Mouse (Mus musculus) liver, embryonic 13.5 days (tissue): ENCODE measurements around the gene Rpl9-ps1. TPM values are rescaled to one million over a fixed set of nuclear protein-coding genes. Genes with fewer than 3 reads are reported as not detected.

Source experiments
- ATAC-seq: fragments of 200-750 bp; cut with Nextera tagmentation; 2 replicates; pipeline ENCODE4 v1.8.0; 2017; ENCODE audit warnings: low read depth, mild to moderate bottlenecking, moderate number of reproducible peaks, moderate library complexity
- DNase-seq: peaks from one replicate; pipeline ENCODE4 v3.0.0; 2022
- H3K27ac ChIP-seq: fragments of 300-500 bp; sonication (generic); 2 replicates; pipeline ENCODE4 v1.5.1; 2015; ENCODE audit warnings: moderate library complexity, mild to moderate bottlenecking, inconsistent platforms
- H3K27me3 ChIP-seq: fragments of 300-500 bp; sonication (generic); 2 replicates; pipeline ENCODE4 v1.6.1; 2015; ENCODE audit warnings: mild to moderate bottlenecking, inconsistent platforms
- H3K36me3 ChIP-seq: fragments of 300-500 bp; sonication (generic); 2 replicates; pipeline ENCODE4 v1.6.1; 2015; ENCODE audit warnings: mild to moderate bottlenecking, inconsistent platforms
- H3K4me1 ChIP-seq: fragments of 300-500 bp; sonication (generic); replicated peaks from 2 replicates; pipeline ENCODE4 v1.6.1; 2015; ENCODE audit warnings: inconsistent platforms
- H3K4me2 ChIP-seq: fragments of 300-500 bp; sonication (generic); 2 replicates; pipeline ENCODE4 v1.6.1; 2015; ENCODE audit warnings: inconsistent platforms, mild to moderate bottlenecking, moderate library complexity
- H3K4me3 ChIP-seq: fragments of 300-500 bp; sonication (generic); replicated peaks from 2 replicates; pipeline ENCODE4 v1.5.1; 2015; ENCODE audit warnings: mild to moderate bottlenecking, inconsistent platforms
- H3K9ac ChIP-seq: fragments of 300-500 bp; sonication (generic); 2 replicates; pipeline ENCODE4 v1.6.1; 2015; ENCODE audit warnings: mild to moderate bottlenecking, inconsistent platforms
- H3K9me3 ChIP-seq: fragments of 300-500 bp; sonication (generic); replicated peaks from 2 replicates; pipeline ENCODE4 v1.6.1; 2016; ENCODE audit warnings: inconsistent platforms
- WGBS: fragments of 180-500 bp; shearing (Covaris S2); methylation state at CpG from one replicate; pipeline ENCODE4 v1.1.7; 2015; ENCODE audit not compliant: insufficient replicate concordance; 5-methylcytosine and 5-hydroxymethylcytosine counted together
- polyA plus RNA-seq: library from polyadenylated mRNA; unstranded; fragments of >200 nt; fragmentation: Nextera tagmentation; extraction: Ambion mirVana; gene quantifications from 2 replicates; pipeline ENCODE4 v1.2.1, GENCODE M21; 2015

Rpl9-ps1 gene
- polyA plus RNA-seq = not detected in 2 replicates

DNA sequence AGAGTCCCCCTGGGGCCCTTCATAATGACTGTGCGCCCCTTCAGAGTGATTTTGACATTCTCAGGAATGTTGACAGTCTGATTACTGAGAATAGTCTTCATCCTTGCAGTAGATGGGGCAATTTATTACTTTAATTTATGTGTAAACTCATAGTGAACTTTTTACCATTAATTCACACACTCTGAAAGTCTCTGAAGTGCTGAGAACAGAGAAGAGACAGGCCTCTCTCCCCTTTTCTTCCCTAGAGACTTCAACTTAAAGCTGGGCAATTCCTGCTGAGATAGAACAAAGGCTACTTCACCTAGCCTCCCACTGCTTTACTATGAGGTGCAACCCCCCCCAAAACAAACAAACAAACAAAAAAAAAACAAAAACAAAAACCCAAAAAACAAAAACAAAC is at the start of gene Rpl9-ps1:
TSS of gene Rpl9-ps1 (minus strand) at position 101 of the 400 bp plus-strand sequence.
- H3K27me3 ChIP-seq = no peaks in the 10 kb centered on the region
- ATAC-seq (no peak), DNase-seq (no peak)
- no peak within 1 kb of the TSS for H3K9ac ChIP-seq
- no peaks in the 10 kb centered on the region for H3K9me3 ChIP-seq
- no peaks in the 10 kb centered on the region for H3K4me1 ChIP-seq
- H3K27ac ChIP-seq = no peak within 1 kb of the TSS
- 53% methylated on average over 1 of the region's 1 CpGs for WGBS
- H3K36me3 ChIP-seq = no peaks in the 10 kb centered on the region
- no peak within 1 kb of the TSS for H3K4me3 ChIP-seq
- no peak within 1 kb of the TSS for H3K4me2 ChIP-seq

DNA sequence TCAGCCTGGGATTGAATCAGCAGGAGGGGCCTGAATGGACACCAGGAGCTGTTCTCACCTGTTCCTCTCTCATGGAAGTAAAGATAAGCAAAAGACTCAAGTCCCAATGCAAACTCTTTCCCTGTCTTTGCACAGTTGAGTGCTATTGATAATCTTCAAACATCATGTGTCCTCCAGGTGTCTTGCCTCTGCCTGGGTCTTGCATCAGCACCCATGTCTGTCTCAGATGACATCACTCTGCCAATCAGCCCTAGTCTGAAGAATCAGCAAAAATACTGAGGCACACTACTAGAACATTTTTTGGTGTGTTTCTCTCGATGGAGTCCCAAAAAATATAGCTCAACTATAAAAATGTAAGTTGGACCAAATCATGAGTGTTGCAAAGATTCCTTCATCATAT is 46.6 kb upstream of the Rpl9-ps1 start:
- Histone ChIP-seq H3K9me3 (no peaks in the 10 kb centered on the region), H3K4me3 (no peak overlapping the region), H3K4me1 (no peaks in the 10 kb centered on the region), H3K27me3 (no peaks in the 10 kb centered on the region), H3K27ac (no peak overlapping the region), H3K4me2 (no peak overlapping the region), H3K9ac (no peak overlapping the region), H3K36me3 (no peaks in the 10 kb centered on the region)
- WGBS = 29% methylated on average over 1 of the region's 1 CpGs
- ATAC-seq (no peak), DNase-seq (no peak)

DNA sequence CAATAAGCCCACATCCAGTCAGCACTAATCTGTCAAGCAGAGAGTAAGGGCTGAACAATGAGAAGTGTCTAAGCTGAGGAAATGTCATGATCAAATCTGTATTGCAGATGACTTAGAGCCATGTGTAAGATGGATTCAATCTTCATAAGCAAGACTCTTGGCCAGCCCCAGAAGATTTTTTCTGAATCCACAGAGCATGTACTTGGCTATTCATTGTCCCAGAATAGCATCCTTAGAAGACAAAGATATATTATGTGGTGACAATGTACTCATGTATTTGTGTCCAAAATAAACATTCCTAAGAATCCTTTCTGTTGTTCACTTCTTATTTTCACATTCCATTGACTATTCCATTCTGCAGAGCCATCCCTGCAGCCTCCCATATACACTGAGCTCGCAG is 44.5 kb upstream of the Rpl9-ps1 start:
- WGBS = 42% methylated on average over 1 of the region's 1 CpGs
- Histone ChIP-seq H3K27ac (no peak overlapping the region), H3K27me3 (no peaks in the 10 kb centered on the region), H3K4me1 (no peaks in the 10 kb centered on the region), H3K9ac (no peak overlapping the region), H3K36me3 (no peaks in the 10 kb centered on the region), H3K4me3 (no peak overlapping the region), H3K4me2 (no peak overlapping the region), H3K9me3 (no peaks in the 10 kb centered on the region)
- no peak for DNase-seq
- no peak for ATAC-seq

DNA sequence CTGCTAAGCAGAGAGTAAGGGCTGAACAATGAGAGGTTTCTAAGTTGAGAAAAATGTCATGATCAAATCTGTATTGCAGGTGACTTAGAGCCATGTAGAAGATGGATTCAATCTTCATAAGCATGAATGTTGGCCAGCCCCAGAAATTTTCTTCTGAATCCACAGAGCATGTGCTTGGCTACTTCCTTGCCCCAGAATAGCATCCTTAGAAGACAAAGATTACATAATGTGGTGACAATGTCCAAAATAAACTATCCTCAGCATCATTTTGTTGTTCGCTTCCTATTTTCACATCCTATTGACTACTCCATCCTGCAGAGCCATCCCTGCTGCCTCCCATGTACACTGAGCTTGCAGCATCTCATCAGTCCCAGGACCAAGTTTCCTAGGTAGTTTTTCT is 30.2 kb upstream of the Rpl9-ps1 start:
- Histone ChIP-seq H3K36me3 (no peaks in the 10 kb centered on the region), H3K9ac (no peak overlapping the region), H3K4me3 (no peak overlapping the region), H3K4me1 (no peaks in the 10 kb centered on the region), H3K9me3 (no peaks in the 10 kb centered on the region), H3K27ac (no peak overlapping the region), H3K27me3 (no peaks in the 10 kb centered on the region), H3K4me2 (no peak overlapping the region)
- no peak for ATAC-seq
- 63% methylated on average over 1 of the region's 1 CpGs for WGBS
- no peak for DNase-seq

DNA sequence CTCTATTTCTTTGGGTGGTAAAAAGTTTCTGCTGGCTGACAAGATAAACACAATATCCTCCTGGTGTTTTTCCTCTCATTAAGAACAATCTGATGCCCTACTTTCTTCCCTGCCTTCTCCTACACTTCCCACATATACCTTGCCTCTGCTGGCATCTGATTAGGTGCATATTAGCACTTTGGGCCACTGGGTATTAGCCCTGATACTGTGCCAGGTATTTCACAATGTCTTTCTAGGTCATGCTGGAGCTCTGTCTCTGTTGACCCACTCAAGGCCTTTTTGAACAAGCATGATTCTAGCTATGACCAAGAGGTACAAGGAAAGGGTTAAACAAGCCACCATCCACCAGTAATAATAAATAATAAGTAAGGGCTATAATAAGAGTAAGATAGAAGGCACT is 26.3 kb upstream of the Rpl9-ps1 start:
- Histone ChIP-seq H3K9ac (no peak overlapping the region), H3K9me3 (no peaks in the 10 kb centered on the region), H3K4me3 (no peak overlapping the region), H3K27ac (no peak overlapping the region), H3K27me3 (no peaks in the 10 kb centered on the region), H3K36me3 (no peaks in the 10 kb centered on the region), H3K4me1 (no peaks in the 10 kb centered on the region), H3K4me2 (no peak overlapping the region)
- no peak for ATAC-seq
- DNase-seq = no peak

DNA sequence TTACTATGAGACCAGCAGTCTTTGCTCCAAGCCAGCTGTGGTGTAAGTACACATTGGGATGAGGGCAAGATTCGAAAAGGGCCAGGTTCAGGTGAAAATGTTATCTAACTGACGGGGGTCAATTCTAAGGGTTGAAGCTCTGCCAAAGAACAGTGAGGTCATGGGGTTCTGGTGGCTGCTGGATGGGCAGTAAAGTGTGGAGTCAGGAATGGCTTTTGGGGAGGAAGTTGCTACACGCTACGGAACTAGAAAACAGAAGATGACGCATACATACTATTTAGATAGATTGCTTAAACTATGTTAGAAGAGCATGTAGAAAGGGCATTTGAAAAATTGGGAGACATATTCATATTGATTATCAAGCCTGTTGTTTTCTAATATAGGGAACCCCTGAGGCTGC is 18.1 kb upstream of the Rpl9-ps1 start:
- Histone ChIP-seq H3K36me3 (no peaks in the 10 kb centered on the region), H3K9ac (no peak overlapping the region), H3K4me2 (no peak overlapping the region), H3K4me1 (no peaks in the 10 kb centered on the region), H3K27me3 (no peaks in the 10 kb centered on the region), H3K4me3 (no peak overlapping the region), H3K27ac (no peak overlapping the region), H3K9me3 (no peaks in the 10 kb centered on the region)
- ATAC-seq = no peak
- 40% methylated on average over 5 of the region's 5 CpGs for whole genome bisulfite sequencing
- no peak for DNase-seq

DNA sequence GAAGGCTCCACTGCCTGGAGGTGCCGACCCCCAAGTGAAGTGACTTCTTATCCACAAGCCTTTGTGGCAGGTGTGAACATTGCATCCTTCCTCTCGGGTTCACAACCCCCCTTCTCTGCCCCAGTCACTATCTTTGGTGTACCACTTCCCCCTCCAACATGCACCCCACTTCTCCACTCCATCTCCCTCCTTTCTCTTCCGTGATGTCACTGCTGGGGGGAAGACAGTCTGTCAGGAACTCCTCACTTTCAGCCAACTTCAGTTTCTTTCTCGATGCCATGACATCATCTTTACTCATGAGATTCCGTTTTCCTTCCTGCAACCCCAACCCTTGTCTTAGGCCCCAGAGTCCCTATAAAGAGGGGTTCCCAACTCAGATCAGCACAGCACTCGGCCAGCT is 16.8 kb upstream of the Rpl9-ps1 start, which contains the start of gene Ccl4:
TSS of gene Ccl4 (plus strand) at position 381 of the 400 bp plus-strand sequence.
- H3K4me2 ChIP-seq = no peak within 1 kb of the TSS
- ATAC-seq = no peak
- no peaks in the 10 kb centered on the region for H3K36me3 ChIP-seq
- 39% methylated on average over 6 of the region's 6 CpGs for WGBS
- no peak within 1 kb of the TSS for H3K9ac ChIP-seq
- H3K4me3 ChIP-seq = no peak within 1 kb of the TSS
- H3K27ac ChIP-seq = no peak within 1 kb of the TSS
- H3K9me3 ChIP-seq = no peaks in the 10 kb centered on the region
- H3K27me3 ChIP-seq = no peaks in the 10 kb centered on the region
- H3K4me1 ChIP-seq = no peaks in the 10 kb centered on the region
- DNase-seq = no peak

DNA sequence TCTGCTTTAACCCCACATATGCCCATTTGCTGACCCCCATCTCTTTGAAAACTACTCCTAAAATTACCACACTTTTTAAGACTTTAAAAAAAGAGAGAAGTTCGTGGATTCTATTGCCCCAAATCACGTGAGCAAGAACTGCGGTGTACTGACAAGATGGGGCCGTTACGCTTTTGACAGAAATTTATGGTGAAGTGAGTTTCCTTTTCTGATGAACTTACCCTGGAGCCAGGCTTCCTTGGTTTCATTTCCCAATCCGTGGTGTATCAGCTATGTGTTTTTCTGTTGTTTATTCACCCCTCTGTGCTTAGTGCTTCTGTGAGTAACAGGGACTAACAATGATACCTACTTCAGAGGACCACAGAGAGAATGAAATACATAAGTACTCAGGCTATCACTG is 13.4 kb upstream of the Rpl9-ps1 start:
- 46% methylated on average over 6 of the region's 6 CpGs for whole genome bisulfite sequencing
- no peak overlapping the region for H3K4me3 ChIP-seq
- H3K27me3 ChIP-seq = no peaks in the 10 kb centered on the region
- no peak overlapping the region for H3K9ac ChIP-seq
- no peaks in the 10 kb centered on the region for H3K36me3 ChIP-seq
- ATAC-seq (no peak), DNase-seq (no peak)
- H3K4me2 ChIP-seq = no peak overlapping the region
- no peaks in the 10 kb centered on the region for H3K9me3 ChIP-seq
- no peak overlapping the region for H3K27ac ChIP-seq
- H3K4me1 ChIP-seq = no peaks in the 10 kb centered on the region

DNA sequence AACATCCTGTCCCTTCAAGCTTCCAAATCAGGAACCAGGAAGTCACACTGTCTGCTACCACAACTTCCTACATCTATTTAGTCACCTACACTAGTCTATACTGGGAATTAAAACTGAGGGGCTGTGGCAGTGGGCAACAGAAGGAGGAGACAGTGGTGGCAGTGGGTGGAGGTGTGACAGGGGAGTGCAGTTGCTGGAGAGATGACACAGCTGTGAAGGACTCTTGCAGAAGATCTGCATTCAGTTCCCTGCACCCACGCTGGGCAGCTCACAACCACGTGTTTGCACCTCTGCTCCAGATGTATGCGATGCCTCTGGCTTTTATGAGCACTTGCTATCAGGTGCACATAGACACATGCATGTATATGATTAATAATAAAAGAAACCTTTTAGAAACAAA is 12.1 kb upstream of the Rpl9-ps1 start:
- Histone ChIP-seq H3K4me1 (no peaks in the 10 kb centered on the region), H3K4me3 (no peak overlapping the region)

DNA sequence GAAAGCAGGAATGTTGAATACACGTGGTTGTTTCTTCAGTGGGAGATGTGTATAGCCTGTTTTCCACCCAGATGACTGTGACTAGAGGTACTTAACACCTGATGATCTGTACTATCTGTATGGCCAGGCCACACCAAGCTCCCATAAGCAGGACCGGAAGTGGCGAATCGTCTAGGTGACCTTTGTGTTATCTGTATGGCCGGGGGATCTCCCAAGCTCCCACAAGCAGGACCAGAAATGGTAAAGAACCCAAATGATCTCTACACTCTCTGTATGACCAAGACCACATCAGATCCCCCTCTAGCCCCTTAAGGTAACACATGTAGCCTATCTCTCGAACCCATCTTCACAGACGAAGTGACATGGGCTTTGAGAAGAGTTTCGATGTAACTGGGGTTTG is 9.2 kb upstream of the Rpl9-ps1 start:
- H3K27ac ChIP-seq = no peak overlapping the region
- DNase-seq (no peak), ATAC-seq (no peak)
- no peak overlapping the region for H3K9ac ChIP-seq
- H3K4me3 ChIP-seq = no peak overlapping the region
- H3K4me1 ChIP-seq = no peaks in the 10 kb centered on the region
- H3K4me2 ChIP-seq = no peak overlapping the region
- H3K27me3 ChIP-seq = no peaks in the 10 kb centered on the region
- no peaks in the 10 kb centered on the region for H3K9me3 ChIP-seq
- no peaks in the 10 kb centered on the region for H3K36me3 ChIP-seq
- 64% methylated on average over 8 of the region's 8 CpGs for WGBS

More for the DNA sequence above, 12.1 kb upstream of the Rpl9-ps1 start:
- no peak overlapping the region for H3K27ac ChIP-seq
- H3K9ac ChIP-seq = no peak overlapping the region
- no peak for ATAC-seq
- H3K27me3 ChIP-seq = no peaks in the 10 kb centered on the region
- no peak for DNase-seq
- WGBS = 68% methylated on average over 3 of the region's 3 CpGs
- H3K9me3 ChIP-seq = no peaks in the 10 kb centered on the region
- no peak overlapping the region for H3K4me2 ChIP-seq
- H3K36me3 ChIP-seq = no peaks in the 10 kb centered on the region

DNA sequence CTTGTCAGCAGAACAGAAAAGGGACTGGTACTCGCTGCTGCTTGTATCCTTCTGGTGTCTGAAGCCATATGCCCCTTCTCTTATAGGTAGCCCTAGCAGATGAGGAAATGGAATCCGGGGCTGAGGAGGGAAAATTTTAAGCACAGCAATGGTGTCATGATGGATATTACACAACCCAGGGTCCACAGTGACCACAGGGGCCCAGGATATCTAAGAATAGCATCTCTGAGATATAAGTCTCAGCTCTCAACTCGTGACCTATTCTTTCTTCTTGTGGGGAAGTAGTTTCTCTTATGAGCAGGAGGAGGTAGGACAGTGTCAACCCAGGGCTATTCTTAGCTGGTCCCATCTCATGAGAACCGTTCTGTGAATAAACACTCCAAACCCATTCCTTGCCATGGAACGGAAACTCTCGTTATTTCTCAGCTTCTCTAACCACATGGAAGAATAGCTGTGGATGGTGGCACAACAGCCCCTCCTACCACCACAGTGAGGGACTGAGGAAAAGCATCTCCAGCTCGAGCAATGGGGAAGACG is 4.0 kb upstream of the Rpl9-ps1 start, which contains the start of gene Ccl3:
TSS of gene Ccl3 (minus strand) at position 51 of the 537 bp plus-strand sequence.
- Histone ChIP-seq H3K4me2 (no peak within 1 kb of the TSS), H3K4me3 (no peak within 1 kb of the TSS), H3K9me3 (no peaks in the 10 kb centered on the region), H3K27me3 (no peaks in the 10 kb centered on the region), H3K36me3 (no peaks in the 10 kb centered on the region), H3K9ac (no peak within 1 kb of the TSS), H3K4me1 (no peaks in the 10 kb centered on the region), H3K27ac (no peak within 1 kb of the TSS)
- WGBS = 27% methylated on average over 8 of the region's 8 CpGs
- DNase-seq (no peak), ATAC-seq (no peak)

DNA sequence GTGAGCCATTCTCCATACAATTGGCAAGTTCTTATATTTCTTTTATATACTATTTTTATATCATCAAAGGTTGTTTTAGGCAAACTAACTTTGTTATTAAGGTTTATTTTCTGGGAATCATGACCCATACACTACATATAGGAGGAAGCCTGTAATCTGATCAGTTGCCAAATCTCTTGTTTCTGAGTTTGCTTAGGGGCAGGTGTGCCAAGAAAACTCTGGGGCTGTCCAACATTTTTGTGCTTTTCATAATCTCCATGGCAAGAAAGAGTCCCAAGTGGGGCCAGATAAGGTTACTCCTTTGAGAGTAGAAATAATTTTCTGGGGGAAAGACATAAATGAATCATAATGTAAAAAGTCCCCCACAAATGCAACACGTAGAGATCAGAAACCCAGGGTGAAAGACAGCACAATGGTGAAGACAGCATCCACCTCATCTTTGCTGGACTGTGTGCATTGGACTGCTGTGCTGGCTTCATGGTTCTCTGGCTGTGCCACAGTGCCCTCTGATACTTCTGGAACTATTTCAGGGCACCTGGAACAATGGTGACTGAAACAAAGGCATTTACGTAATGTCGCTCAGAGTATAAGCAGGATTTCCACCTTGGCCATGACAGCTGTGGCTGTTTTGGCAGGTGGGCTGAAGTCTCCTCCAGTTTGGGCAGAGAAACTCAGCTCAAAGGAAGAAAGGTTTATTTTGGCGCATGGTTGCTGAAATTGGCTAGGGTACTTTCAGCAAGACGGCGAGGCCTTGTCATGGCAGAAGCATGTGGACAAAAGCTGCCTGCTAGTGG is 1.1 kb upstream of the Rpl9-ps1 start:
- H3K36me3 ChIP-seq = no peaks in the 10 kb centered on the region
- H3K27ac ChIP-seq = no peak overlapping the region
- no peak overlapping the region for H3K4me2 ChIP-seq
- WGBS = 86% methylated on average over 6 of the region's 6 CpGs
- DNase-seq (no peak), ATAC-seq (no peak)
- H3K9ac ChIP-seq = no peak overlapping the region
- H3K27me3 ChIP-seq = no peaks in the 10 kb centered on the region
- no peaks in the 10 kb centered on the region for H3K4me1 ChIP-seq
- no peaks in the 10 kb centered on the region for H3K9me3 ChIP-seq
- H3K4me3 ChIP-seq = no peak overlapping the region
